Mouse (Mus musculus) intestine, postnatal 0 days (tissue): ENCODE measurements around the gene Bcl2l11. TPM values are rescaled to one million over a fixed set of nuclear protein-coding genes. Genes with fewer than 3 reads are reported as not detected.

Experiments
- ATAC-seq: fragments of 200-750 bp; cut with Nextera tagmentation; 2 replicates; pipeline ENCODE4 v1.8.0; 2017; ENCODE audit warnings: mild to moderate bottlenecking, moderate TSS enrichment, moderate library complexity
- H3K27ac ChIP-seq: fragments of 300-500 bp; sonication (generic); 2 replicates; pipeline ENCODE4 v1.5.1; 2014; ENCODE audit warnings: mild to moderate bottlenecking, low read depth, low read length, moderate library complexity
- H3K27me3 ChIP-seq: fragments of 300-500 bp; sonication (generic); replicated peaks from 2 replicates; pipeline ENCODE4 v1.6.1; 2014; ENCODE audit warnings: low read length, mixed read lengths; ENCODE audit not compliant: control insufficient read depth, insufficient read depth
- H3K36me3 ChIP-seq: fragments of 300-500 bp; sonication (generic); 2 replicates; pipeline ENCODE4 v1.6.1; 2014; ENCODE audit warnings: mild to moderate bottlenecking, moderate library complexity; ENCODE audit not compliant: control insufficient read depth, insufficient read depth
- H3K4me1 ChIP-seq: fragments of 300-500 bp; sonication (generic); replicated peaks from 2 replicates; pipeline ENCODE4 v1.6.1; 2014; ENCODE audit warnings: antibody characterized with exemption, low read length, mixed read lengths; ENCODE audit not compliant: control insufficient read depth, insufficient read depth
- H3K4me2 ChIP-seq: fragments of 300-500 bp; sonication (generic); replicated peaks from 2 replicates; pipeline ENCODE4 v1.6.1; 2014; ENCODE audit warnings: low read depth, mild to moderate bottlenecking, moderate library complexity
- H3K4me3 ChIP-seq: fragments of 300-500 bp; sonication (generic); 2 replicates; pipeline ENCODE4 v1.5.1; 2014; ENCODE audit warnings: low read depth, low read length
- H3K9ac ChIP-seq: fragments of 300-500 bp; sonication (generic); 2 replicates; pipeline ENCODE4 v1.6.1; 2014; ENCODE audit warnings: mild to moderate bottlenecking, low read depth, low read length
- H3K9me3 ChIP-seq: fragments of 300-500 bp; sonication (generic); 2 replicates; pipeline ENCODE4 v1.6.1; 2016; ENCODE audit warnings: mixed run types; ENCODE audit not compliant: control insufficient read depth
- CTCF ChIP-seq: sonication (generic); IDR thresholded peaks from 2 replicates; pipeline ENCODE4 v1.5.1; 2016; ENCODE audit warnings: low read depth, mild to moderate bottlenecking, control low read depth, antibody characterized with exemption, moderate library complexity
- WGBS: fragments of 180-500 bp; shearing (Covaris S2); extraction: QIAGEN DNeasy Blood & Tissue Kit; methylation state at CpG from one replicate; pipeline ENCODE4 v1.1.7; 2014; 5-methylcytosine and 5-hydroxymethylcytosine counted together
- polyA plus RNA-seq: library from polyadenylated mRNA; unstranded; fragments of >200 nt; fragmentation: Nextera tagmentation; extraction: Ambion mirVana; gene quantifications from 2 replicates; pipeline ENCODE4 v1.2.1, GENCODE M21; 2015

Gene Bcl2l11
- polyA plus RNA-seq, result 7.3 and 7.5 TPM in 2 replicates

- peak within 1 kb of the TSS; percentile 100 for H3K4me2 ChIP-seq
- peaks cover 17% of the 10 kb centered on the region for H3K4me1 ChIP-seq
- H3K27ac ChIP-seq, result peak within 1 kb of the TSS; percentile 93
- WGBS, result under 1% methylated on average over 71 of the region's 76 CpGs
- ATAC-seq, result peak; percentile 74
- peaks cover 15% of the 10 kb centered on the region; the same call in 1 of the 2 replicates for H3K27me3 ChIP-seq
- peak within 1 kb of the TSS; percentile 67 for H3K9ac ChIP-seq
- peaks cover 6% of the 10 kb centered on the region; the same call in 1 of the 2 replicates for H3K36me3 ChIP-seq
- H3K9me3 ChIP-seq, result no peaks in the 10 kb centered on the region
- peak; percentile 81 for TF ChIP-seq CTCF
- peak within 1 kb of the TSS; percentile 73 for H3K4me3 ChIP-seq
Measured at GRCm38 (mm10) chr2:128125635-128126470, at the start of gene Bcl2l11. Bcl2l11 (plus strand) TSS chr2:128126038.

- no peak for TF ChIP-seq CTCF
- no peak overlapping the region for H3K27ac ChIP-seq
- H3K4me3 ChIP-seq, result no peak overlapping the region
- H3K9ac ChIP-seq, result no peak overlapping the region
- WGBS, result 81% methylated on average over 4 of the region's 4 CpGs
- H3K27me3 ChIP-seq, result no peaks in the 10 kb centered on the region
- no peak overlapping the region for H3K4me2 ChIP-seq
- H3K9me3 ChIP-seq, result no peaks in the 10 kb centered on the region
- ATAC-seq, result no peak
- H3K36me3 ChIP-seq, result no peaks in the 10 kb centered on the region
- H3K4me1 ChIP-seq, result no peaks in the 10 kb centered on the region
Measured at GRCm38 (mm10) chr2:128076936-128077335, 48.9 kb upstream of the Bcl2l11 start.

- Histone ChIP-seq H3K36me3 (no peaks in the 10 kb centered on the region), H3K27me3 (no peaks in the 10 kb centered on the region), H3K4me1 (no peaks in the 10 kb centered on the region), H3K9me3 (no peaks in the 10 kb centered on the region), H3K9ac (no peak overlapping the region), H3K4me3 (no peak overlapping the region), H3K27ac (no peak overlapping the region), H3K4me2 (no peak overlapping the region)
- TF ChIP-seq CTCF, result peak; percentile 75
- no peak for ATAC-seq
- 44% methylated on average over 5 of the region's 5 CpGs for WGBS
Measured at GRCm38 (mm10) chr2:128078859-128079258, 47.0 kb upstream of the Bcl2l11 start.

- Histone ChIP-seq H3K36me3 (no peaks in the 10 kb centered on the region), H3K4me3 (no peak overlapping the region), H3K4me2 (no peak overlapping the region), H3K27me3 (no peaks in the 10 kb centered on the region), H3K9me3 (no peaks in the 10 kb centered on the region), H3K9ac (no peak overlapping the region), H3K27ac (no peak overlapping the region), H3K4me1 (no peaks in the 10 kb centered on the region)
- no peak for TF ChIP-seq CTCF
- ATAC-seq, result no peak
- WGBS, result 78% methylated on average over 6 of the region's 6 CpGs
Measured at GRCm38 (mm10) chr2:128079316-128079715, 46.5 kb upstream of the Bcl2l11 start.

- ATAC-seq, result no peak
- H3K4me1 ChIP-seq, result no peaks in the 10 kb centered on the region
- H3K9ac ChIP-seq, result no peak overlapping the region
- 5% methylated on average over 3 of the region's 3 CpGs for WGBS
- TF ChIP-seq CTCF, result no peak
- H3K36me3 ChIP-seq, result no peaks in the 10 kb centered on the region
- no peaks in the 10 kb centered on the region for H3K9me3 ChIP-seq
- no peak overlapping the region for H3K4me2 ChIP-seq
- no peaks in the 10 kb centered on the region for H3K27me3 ChIP-seq
- no peak overlapping the region for H3K27ac ChIP-seq
- no peak overlapping the region for H3K4me3 ChIP-seq
Measured at GRCm38 (mm10) chr2:128083844-128084243, 42.0 kb upstream of the Bcl2l11 start.

- H3K4me1 ChIP-seq, result no peaks in the 10 kb centered on the region
- ATAC-seq, result no peak
- H3K9ac ChIP-seq, result no peak overlapping the region
- no peak overlapping the region for H3K27ac ChIP-seq
- H3K4me2 ChIP-seq, result no peak overlapping the region
- WGBS, result 73% methylated on average over 5 of the region's 5 CpGs
- no peaks in the 10 kb centered on the region for H3K27me3 ChIP-seq
- H3K36me3 ChIP-seq, result no peaks in the 10 kb centered on the region
- TF ChIP-seq CTCF, result no peak
- H3K4me3 ChIP-seq, result no peak overlapping the region
- no peaks in the 10 kb centered on the region for H3K9me3 ChIP-seq
Measured at GRCm38 (mm10) chr2:128084607-128085006, 41.2 kb upstream of the Bcl2l11 start.
